Mouse (Mus musculus) heart, postnatal 10 days (tissue): ENCODE results near the gene Bag5. TPM values are rescaled to one million over a fixed set of nuclear protein-coding genes. Genes with fewer than 3 reads are reported as not detected.
A peak's percentile ranks its signal among the peaks of the same experiment; 100 is the strongest.
"Not testable (repeated sequence)": the region's sequence is repeated elsewhere in the genome, so short reads cannot be mapped to it uniquely, and the experiment has no call there.

ENCODE experiments used
- DNase-seq, 2 experiments: peaks; one replicate each; pipeline ENCODE4 v3.0.0; 2021
- intact Hi-C: fragments of 180-260 bp; cut with DNase I; formaldehyde crosslinking; loops from one replicate; pipeline ENCODE4 v1.15.1; 2025
- total RNA-seq, 2 experiments: library from RNA; stranded (reverse); gene quantifications; 2 replicates each; pipeline ENCODE4 v1.2.3; 2021

The Bag5 gene
- total RNA-seq, 2 experiments from 2014 or later: 29.1 to 32.7 TPM

GRCm38 (mm10) chr12:111737370-111737769 lies 24.3 kb upstream of the Bag5 start:
- intact Hi-C loops: loop anchor here (5.0 kb wide), 1 partner anchor 355 kb away; no protein-coding TSS in a partner anchor

GRCm38 (mm10) chr12:111736676-111737075 lies 23.6 kb upstream of the Bag5 start:
- intact Hi-C loops: loop anchor here (5.0 kb wide), 1 partner anchor 356 kb away; no protein-coding TSS in a partner anchor
- not testable (repeated sequence) for DNase-seq

More at GRCm38 (mm10) chr12:111737370-111737769, 24.3 kb upstream of the Bag5 start:
- no peak for DNase-seq

GRCm38 (mm10) chr12:111734912-111735311 lies 21.9 kb upstream of the Bag5 start:
- intact Hi-C loops: loop anchor here (5.0 kb wide), 3 partner anchors 38 to 357 kb away; no protein-coding TSS in a partner anchor
- DNase-seq: no peak

GRCm38 (mm10) chr12:111732921-111733320 lies 19.9 kb upstream of the Bag5 start:
- intact Hi-C loops: loop anchor here (1.0 to 5.0 kb wide), 3 partner anchors 36 to 81 kb away; no protein-coding TSS in a partner anchor
- no peak for DNase-seq

GRCm38 (mm10) chr12:111731822-111732807 lies 19.1 kb upstream of the Bag5 start:
- intact Hi-C loops: loop anchor here (1.0 to 5.0 kb wide), 3 partner anchors 35 to 80 kb away; no protein-coding TSS in a partner anchor
- DNase-seq: peak; percentile 90 to 94

GRCm38 (mm10) chr12:111727956-111728355 lies 14.9 kb upstream of the Bag5 start:
- intact Hi-C loops: no loop called here
- no peak for DNase-seq

GRCm38 (mm10) chr12:111726122-111726463 lies 13.0 kb upstream of the Bag5 start:
- DNase-seq: peak; percentile 74 to 79
- intact Hi-C loops: no loop called here

- peak in 1 of 2 experiments; percentile 43 for DNase-seq
- intact Hi-C loops: no loop called here
These were observed 12.5 kb upstream of the Bag5 start for GRCm38 (mm10) chr12:111725338-111726121.

- intact Hi-C loops: no loop called here
- peak; percentile 73 to 78 for DNase-seq
These were observed 11.7 kb upstream of the Bag5 start for GRCm38 (mm10) chr12:111724638-111725337.

- DNase-seq: peak; percentile 57 to 81
- intact Hi-C loops: no loop called here
These were observed 9.6 kb upstream of the Bag5 start for GRCm38 (mm10) chr12:111722654-111723053.

GRCm38 (mm10) chr12:111720222-111720621 lies 7.2 kb upstream of the Bag5 start:
- intact Hi-C loops: no loop called here

GRCm38 (mm10) chr12:111718656-111719055 lies 5.6 kb upstream of the Bag5 start:
- intact Hi-C loops: no loop called here
- DNase-seq: no peak

More at GRCm38 (mm10) chr12:111720222-111720621, 7.2 kb upstream of the Bag5 start:
- no peak for DNase-seq

GRCm38 (mm10) chr12:111716505-111716904 lies 3.4 kb upstream of the Bag5 start:
- intact Hi-C loops: no loop called here
- DNase-seq: no peak

GRCm38 (mm10) chr12:111713880-111714279 lies 823 bp upstream of the Bag5 start:
- DNase-seq, intact Hi-C loops: not testable (repeated sequence)

GRCm38 (mm10) chr12:111712476-111712875 lies 581 bp downstream of the Bag5 start:
- intact Hi-C loops: no loop called here
- DNase-seq: peak in 1 of 2 experiments; percentile 54

- intact Hi-C loops: no loop called here
These were observed 3.0 kb downstream of the Bag5 start for GRCm38 (mm10) chr12:111710091-111710490.

GRCm38 (mm10) chr12:111708181-111708580 lies 4.9 kb downstream of the Bag5 start:
- peak; percentile 55 to 69 for DNase-seq
- intact Hi-C loops: no loop called here

More at GRCm38 (mm10) chr12:111710091-111710490, 3.0 kb downstream of the Bag5 start:
- no peak for DNase-seq

- intact Hi-C loops: no loop called here
- peak; percentile 90 to 91 for DNase-seq
These were observed 7.7 kb downstream of the Bag5 start for GRCm38 (mm10) chr12:111705186-111705973.

GRCm38 (mm10) chr12:111704609-111705008 lies 8.4 kb downstream of the Bag5 start:
- peak; percentile 81 to 82 for DNase-seq
- intact Hi-C loops: no loop called here
